Mouse (Mus musculus) intestine, embryonic 16.5 days (tissue): ENCODE results near the gene Srm. TPM values are rescaled to one million over a fixed set of nuclear protein-coding genes. Genes with fewer than 3 reads are reported as not detected.
A peak's percentile ranks its signal among the peaks of the same experiment; 100 is the strongest.

ENCODE experiments used
- ATAC-seq: fragments of 200-750 bp; cut with Nextera tagmentation; 2 replicates; pipeline ENCODE4 v1.8.0; 2017; ENCODE audit warnings: moderate TSS enrichment, moderate library complexity
- H3K27ac ChIP-seq: fragments of 300-500 bp; sonication (generic); 2 replicates; pipeline ENCODE4 v1.5.1; 2014; ENCODE audit warnings: mild to moderate bottlenecking, low read length
- H3K27me3 ChIP-seq: fragments of 300-500 bp; sonication (generic); replicated peaks from 2 replicates; pipeline ENCODE4 v1.6.1; 2014; ENCODE audit warnings: low read length, control low read depth, mixed read lengths; ENCODE audit not compliant: control insufficient read depth, insufficient read depth
- H3K36me3 ChIP-seq: fragments of 300-500 bp; sonication (generic); 2 replicates; pipeline ENCODE4 v1.6.1; 2014; ENCODE audit warnings: low read length, control low read depth; ENCODE audit not compliant: control insufficient read depth, insufficient read depth
- H3K4me1 ChIP-seq: fragments of 300-500 bp; sonication (generic); 2 replicates; pipeline ENCODE4 v1.6.1; 2014; ENCODE audit warnings: low read length, control low read depth, mixed read lengths; ENCODE audit not compliant: control insufficient read depth, insufficient read depth
- H3K4me2 ChIP-seq: fragments of 300-500 bp; sonication (generic); 2 replicates; pipeline ENCODE4 v1.6.1; 2014; ENCODE audit warnings: low read depth, low read length, control low read depth
- H3K4me3 ChIP-seq: fragments of 300-500 bp; sonication (generic); 2 replicates; pipeline ENCODE4 v1.5.1; 2014; ENCODE audit warnings: mild to moderate bottlenecking, low read length
- H3K9ac ChIP-seq: fragments of 300-500 bp; sonication (generic); 2 replicates; pipeline ENCODE4 v1.6.1; 2014; ENCODE audit warnings: low read depth, low read length
- H3K9me3 ChIP-seq: fragments of 300-500 bp; sonication (generic); 2 replicates; pipeline ENCODE4 v1.6.1; 2016; ENCODE audit warnings: low read length, control low read depth; ENCODE audit not compliant: control insufficient read depth
- WGBS: fragments of 180-500 bp; shearing (Covaris S2); extraction: QIAGEN DNeasy Blood & Tissue Kit; methylation state at CpG from one replicate; pipeline ENCODE4 v1.1.7; 2014; 5-methylcytosine and 5-hydroxymethylcytosine counted together
- polyA plus RNA-seq: library from polyadenylated mRNA; unstranded; fragments of >200 nt; fragmentation: Nextera tagmentation; extraction: Ambion mirVana; gene quantifications from 2 replicates; pipeline ENCODE4 v1.2.1, GENCODE M21; 2015

The Srm gene
- polyA plus RNA-seq, 1 experiment from 2014 or later = 170 TPM

GRCm38 (mm10) chr4:148580765-148581164 is 10.5 kb upstream of the Srm start:
- H3K4me3 ChIP-seq = no peak overlapping the region
- peaks cover 14% of the 10 kb centered on the region for H3K36me3 ChIP-seq
- no peaks in the 10 kb centered on the region for H3K9me3 ChIP-seq
- no peak overlapping the region for H3K4me2 ChIP-seq
- no peak for ATAC-seq
- no peak overlapping the region for H3K27ac ChIP-seq
- H3K9ac ChIP-seq = no peak overlapping the region
- no peaks in the 10 kb centered on the region for H3K27me3 ChIP-seq
- H3K4me1 ChIP-seq = no peaks in the 10 kb centered on the region
- WGBS = 86% methylated on average over 9 of the region's 9 CpGs

GRCm38 (mm10) chr4:148581422-148581821 is 9.9 kb upstream of the Srm start:
- Histone ChIP-seq H3K9ac (no peak overlapping the region), H3K9me3 (no peaks in the 10 kb centered on the region), H3K27me3 (no peaks in the 10 kb centered on the region), H3K36me3 (peaks cover 10% of the 10 kb centered on the region), H3K4me1 (no peaks in the 10 kb centered on the region), H3K27ac (no peak overlapping the region), H3K4me2 (no peak overlapping the region), H3K4me3 (no peak overlapping the region)
- no peak for ATAC-seq
- WGBS = 87% methylated on average over 5 of the region's 5 CpGs

DNA sequence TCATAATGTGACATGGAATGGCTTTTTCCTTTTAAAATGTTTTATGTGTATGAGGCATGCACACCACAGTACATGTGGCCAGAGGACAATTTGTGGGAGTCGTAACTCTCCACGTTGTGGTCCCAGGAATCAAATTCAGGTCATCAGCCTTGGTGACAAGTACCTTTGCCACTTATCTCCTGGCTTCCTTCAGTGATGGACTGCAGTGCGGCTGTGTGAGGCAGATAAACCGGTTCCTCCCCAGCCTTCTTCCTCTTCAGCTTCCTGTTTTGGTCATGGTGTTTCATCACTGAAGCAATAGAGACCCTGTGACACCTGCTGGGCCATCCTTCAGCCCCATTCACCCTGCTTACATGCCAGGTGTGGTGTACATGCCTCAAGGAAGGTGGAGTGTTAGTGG is 8.0 kb upstream of the Srm start:
- no peaks in the 10 kb centered on the region for H3K4me1 ChIP-seq
- H3K4me3 ChIP-seq = no peak overlapping the region
- H3K9ac ChIP-seq = no peak overlapping the region
- peaks cover 10% of the 10 kb centered on the region for H3K36me3 ChIP-seq
- ATAC-seq = no peak
- 66% methylated on average over 4 of the region's 4 CpGs for WGBS
- H3K4me2 ChIP-seq = no peak overlapping the region
- H3K27me3 ChIP-seq = no peaks in the 10 kb centered on the region
- H3K9me3 ChIP-seq = no peaks in the 10 kb centered on the region
- H3K27ac ChIP-seq = no peak overlapping the region

- ATAC-seq = no peak
- peaks cover 4% of the 10 kb centered on the region; the same call in 1 of the 2 replicates for H3K36me3 ChIP-seq
- H3K27ac ChIP-seq = no peak overlapping the region
- H3K27me3 ChIP-seq = no peaks in the 10 kb centered on the region
- H3K9ac ChIP-seq = no peak overlapping the region
- no peaks in the 10 kb centered on the region for H3K9me3 ChIP-seq
- 0 out of 2 replicates have a peak, but pooled peaks cover 3% of the 10 kb centered on the region for H3K4me1 ChIP-seq
- H3K4me2 ChIP-seq = no peak overlapping the region
- 68% methylated on average over 9 of the region's 9 CpGs for WGBS
- no peak overlapping the region for H3K4me3 ChIP-seq
Observed at GRCm38 (mm10) chr4:148586648-148587047, 4.7 kb upstream of the Srm start.

DNA sequence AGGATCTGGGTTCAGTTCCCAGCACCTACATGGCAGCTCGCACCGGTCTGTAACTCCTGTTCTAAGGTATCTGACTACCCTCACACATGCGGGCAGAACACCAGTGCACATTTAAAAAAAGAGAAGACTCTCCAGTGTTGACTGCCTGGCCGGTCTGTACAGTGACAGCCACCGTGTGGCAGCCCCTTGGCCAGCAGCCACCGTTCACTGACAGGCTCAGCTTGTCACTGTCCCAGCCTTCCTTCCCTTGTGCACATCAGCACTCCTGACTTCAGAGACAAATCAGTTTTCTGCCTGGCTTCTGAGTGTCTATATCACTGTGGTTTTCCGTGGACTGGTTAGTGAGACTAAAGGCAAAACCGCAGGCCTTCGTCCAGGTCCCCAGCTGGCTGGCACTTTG is 2.5 kb upstream of the Srm start:
- Histone ChIP-seq H3K4me3 (no peak overlapping the region), H3K4me1 (peaks cover 13% of the 10 kb centered on the region), H3K4me2 (no peak overlapping the region), H3K9ac (no peak overlapping the region), H3K36me3 (peaks cover 6% of the 10 kb centered on the region), H3K27ac (no peak overlapping the region), H3K27me3 (no peaks in the 10 kb centered on the region), H3K9me3 (no peaks in the 10 kb centered on the region)
- WGBS = 81% methylated on average over 9 of the region's 9 CpGs
- no peak for ATAC-seq

DNA sequence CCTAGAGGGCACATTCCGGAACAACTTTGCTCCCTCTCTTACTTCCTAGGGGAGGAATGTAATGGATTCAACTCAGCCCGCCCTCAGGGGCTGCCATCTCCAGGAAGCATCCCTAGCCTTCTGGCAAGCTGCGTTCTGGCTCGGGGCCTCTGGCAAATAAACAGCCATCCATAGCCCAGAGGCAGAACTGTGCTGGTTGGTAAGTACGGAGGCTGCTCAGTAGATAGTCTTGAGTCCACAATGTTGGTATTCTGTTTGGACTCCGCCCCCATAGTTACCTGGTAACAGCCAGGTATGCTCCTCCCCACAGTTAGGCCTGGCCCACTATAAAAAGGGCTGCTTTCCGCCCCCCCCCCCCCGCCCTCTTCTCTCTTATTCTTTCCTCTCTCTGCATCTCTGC is 1.7 kb upstream of the Srm start:
- no peaks in the 10 kb centered on the region for H3K27me3 ChIP-seq
- H3K4me2 ChIP-seq = no peak overlapping the region
- peaks cover 14% of the 10 kb centered on the region for H3K36me3 ChIP-seq
- peak; percentile 52 for ATAC-seq
- H3K9ac ChIP-seq = no peak overlapping the region
- H3K4me1 ChIP-seq = peaks cover 13% of the 10 kb centered on the region
- H3K9me3 ChIP-seq = no peaks in the 10 kb centered on the region
- H3K27ac ChIP-seq = no peak overlapping the region
- 41% methylated on average over 7 of the region's 8 CpGs for WGBS
- H3K4me3 ChIP-seq = 0 out of 2 replicates have a peak overlapping the region, but pooled peaks have one; percentile 2

GRCm38 (mm10) chr4:148590421-148591170 is 707 bp upstream of the Srm start:
- no peak for ATAC-seq
- Histone ChIP-seq H3K4me2 (peak overlapping the region; percentile 83), H3K4me1 (peaks cover 13% of the 10 kb centered on the region), H3K9ac (peak overlapping the region; percentile 51), H3K9me3 (no peaks in the 10 kb centered on the region), H3K27ac (peak overlapping the region; percentile 68), H3K36me3 (peaks cover 24% of the 10 kb centered on the region), H3K27me3 (no peaks in the 10 kb centered on the region), H3K4me3 (peak overlapping the region; percentile 96)
- WGBS = 3% methylated on average over 18 of the region's 18 CpGs

DNA sequence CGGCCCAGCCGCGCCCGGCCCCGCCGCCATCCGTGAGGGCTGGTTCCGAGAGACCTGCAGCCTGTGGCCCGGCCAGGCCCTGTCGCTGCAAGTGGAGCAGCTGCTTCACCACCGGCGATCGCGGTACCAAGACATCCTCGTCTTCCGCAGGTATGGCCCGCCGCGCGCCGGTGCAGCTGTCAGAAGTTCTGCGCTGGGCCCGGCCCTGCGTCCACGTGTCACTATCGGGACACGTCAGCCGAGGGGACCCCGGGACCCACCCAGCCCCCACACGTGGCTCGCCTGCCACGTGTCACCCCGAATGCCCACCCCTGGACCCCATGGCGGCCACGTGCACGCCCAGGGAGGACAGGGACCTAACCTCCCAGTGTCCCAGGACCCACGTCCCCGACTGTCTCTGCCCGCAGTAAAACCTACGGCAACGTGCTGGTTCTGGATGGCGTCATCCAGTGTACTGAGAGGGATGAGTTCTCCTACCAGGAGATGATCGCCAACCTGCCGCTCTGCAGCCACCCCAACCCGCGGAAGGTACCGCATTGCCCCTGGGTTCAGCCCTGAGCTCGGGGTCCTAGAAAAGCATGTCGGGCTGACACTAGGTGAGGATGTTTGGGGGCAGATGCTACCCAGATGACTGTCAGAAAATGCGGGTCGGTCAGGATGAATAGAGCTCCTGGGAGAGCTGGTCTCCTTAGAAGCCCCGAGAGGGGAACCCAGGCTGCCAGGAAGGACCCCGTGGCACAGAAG is 506 bp downstream of the Srm start:
- under 1% methylated on average over 53 of the region's 53 CpGs for WGBS
- ATAC-seq = peak; percentile 68
- peaks cover 13% of the 10 kb centered on the region for H3K4me1 ChIP-seq
- H3K4me2 ChIP-seq = peak overlapping the region; percentile 83
- no peaks in the 10 kb centered on the region for H3K27me3 ChIP-seq
- H3K36me3 ChIP-seq = peaks cover 34% of the 10 kb centered on the region
- H3K4me3 ChIP-seq = peak overlapping the region; percentile 96
- H3K27ac ChIP-seq = no peak overlapping the region
- H3K9me3 ChIP-seq = no peaks in the 10 kb centered on the region
- peak overlapping the region; percentile 91 for H3K9ac ChIP-seq

- H3K4me1 ChIP-seq = peaks cover 13% of the 10 kb centered on the region
- peaks cover 51% of the 10 kb centered on the region for H3K36me3 ChIP-seq
- no peaks in the 10 kb centered on the region for H3K27me3 ChIP-seq
- peaks cover 4% of the 10 kb centered on the region; the same call in 1 of the 2 replicates for H3K9me3 ChIP-seq
- no peak overlapping the region for H3K4me3 ChIP-seq
- no peak for ATAC-seq
- WGBS = 94% methylated on average over 11 of the region's 11 CpGs
- H3K27ac ChIP-seq = no peak overlapping the region
- H3K4me2 ChIP-seq = no peak overlapping the region
- no peak overlapping the region for H3K9ac ChIP-seq
Observed at GRCm38 (mm10) chr4:148593996-148594395, 2.7 kb downstream of the Srm start.
